Comparison of ENCODE assay signal across 8 mouse cellular contexts in genomic region chr16:17132906-17133200, GRCm38 (mm10). TPM values are rescaled to one million over a fixed set of nuclear protein-coding genes. Genes with fewer than 3 reads are reported as not detected.
DNase-seq lines count a peak whose midpoint lies in the region; ATAC-seq and TF ChIP-seq lines count a peak whose summit lies in the region.

No protein-coding gene starts in this region.

- H3K4me2 ChIP-seq in forebrain, embryonic 13.5 days = peak overlapping the region; percentile 96
- H3K4me2 ChIP-seq in liver, embryonic 15.5 days = peak overlapping the region; percentile 99

- TF ChIP-seq CTCF in cerebellum, adult 2 months (IDR thresholded peaks at IDR 0.05; ENCODE audit: borderline replicate concordance, insufficient read depth, low read depth, low read length) = no peak

- TF ChIP-seq POLR2A in cerebellum, adult 2 months (IDR thresholded peaks at IDR 0.05; ENCODE audit: borderline replicate concordance, insufficient read depth, low read length) = no peak

- no peak for DNase-seq in heart, embryonic 10.5 days (ENCODE audit: low spot score)
- no peak for DNase-seq in heart, adult 9 months (ENCODE audit: low spot score in 2 of 2)
- DNase-seq in CD4-positive helper T cell, adult 2 months (ENCODE audit: low read depth, low spot score) = peak; percentile 20
- DNase-seq in cerebellum, adult 2 months = no peak
- no peak for DNase-seq in adrenal gland, postnatal 36 days
- no peak for DNase-seq in frontal cortex, postnatal 36 days (ENCODE audit: low spot score in 2 of 2)

- WGBS in heart, embryonic 10.5 days = 51% methylated on average over 7 of the region's 7 CpGs
- WGBS in forebrain, embryonic 13.5 days = 25% methylated on average over 7 of the region's 7 CpGs
- WGBS in liver, embryonic 15.5 days (ENCODE audit: insufficient replicate concordance) = 56% methylated on average over 7 of the region's 7 CpGs
- 17% methylated on average over 7 of the region's 7 CpGs for WGBS in cerebellum, adult 2 months

- H3K27me3 ChIP-seq in heart, embryonic 10.5 days (ENCODE audit: insufficient read depth, poor library complexity, severe bottlenecking) = no peaks in the 10 kb centered on the region
- H3K27me3 ChIP-seq in forebrain, embryonic 13.5 days = no peaks in the 10 kb centered on the region
- H3K27me3 ChIP-seq in liver, embryonic 15.5 days = peaks cover 4% of the 10 kb centered on the region; the same call in 1 of the 2 replicates
- no peaks in the 10 kb centered on the region for H3K27me3 ChIP-seq in cerebellum, adult 2 months (ENCODE audit: control insufficient read depth, insufficient read depth, low read length)

- peak overlapping the region; percentile 79 for H3K4me3 ChIP-seq in heart, embryonic 10.5 days
- H3K4me3 ChIP-seq in forebrain, embryonic 13.5 days = peak overlapping the region; percentile 70
- peak overlapping the region; percentile 89 for H3K4me3 ChIP-seq in liver, embryonic 15.5 days (replicated peaks)
- no peak overlapping the region for H3K4me3 ChIP-seq in cerebellum, adult 2 months (replicated peaks; ENCODE audit: insufficient read depth, low read depth, low read length)

- H3K9ac ChIP-seq in forebrain, embryonic 13.5 days = peak overlapping the region; percentile 75
- peak overlapping the region; percentile 88 for H3K9ac ChIP-seq in liver, embryonic 15.5 days

- H3K9me3 ChIP-seq in heart, embryonic 10.5 days = no peaks in the 10 kb centered on the region
- H3K9me3 ChIP-seq in forebrain, embryonic 13.5 days (replicated peaks) = no peaks in the 10 kb centered on the region
- H3K9me3 ChIP-seq in liver, embryonic 15.5 days (replicated peaks) = no peaks in the 10 kb centered on the region

- H3K27ac ChIP-seq in heart, embryonic 10.5 days = peak overlapping the region; percentile 90
- H3K27ac ChIP-seq in forebrain, embryonic 13.5 days = no peak overlapping the region
- peak overlapping the region; percentile 63; the same call in 1 of the 2 replicates for H3K27ac ChIP-seq in liver, embryonic 15.5 days (replicated peaks)
- H3K27ac ChIP-seq in cerebellum, adult 2 months (ENCODE audit: insufficient read depth, low read length) = no peak overlapping the region

- no peaks in the 10 kb centered on the region; the same call in 1 of the 2 replicates for H3K36me3 ChIP-seq in heart, embryonic 10.5 days
- H3K36me3 ChIP-seq in forebrain, embryonic 13.5 days (ENCODE audit: poor library complexity, severe bottlenecking) = no peaks in the 10 kb centered on the region
- H3K36me3 ChIP-seq in liver, embryonic 15.5 days (replicated peaks) = no peaks in the 10 kb centered on the region

- H3K4me1 ChIP-seq in heart, embryonic 10.5 days = peaks cover 18% of the 10 kb centered on the region
- peaks cover 20% of the 10 kb centered on the region for H3K4me1 ChIP-seq in forebrain, embryonic 13.5 days
- H3K4me1 ChIP-seq in liver, embryonic 15.5 days (replicated peaks) = peaks cover 22% of the 10 kb centered on the region
- H3K4me1 ChIP-seq in cerebellum, adult 2 months (ENCODE audit: control insufficient read depth, insufficient read depth, low read length) = no peaks in the 10 kb centered on the region

- no peak for ATAC-seq in forebrain, embryonic 13.5 days
- no peak for ATAC-seq in liver, embryonic 15.5 days (ENCODE audit: insufficient read depth)

RNA-seq across cellular contexts. Expression of gene Sdf2l1, which starts 0.7 kb away (rescaled TPM):
- 115 and 145 TPM in 2 replicates for polyA plus RNA-seq in heart, embryonic 10.5 days (2016; fragmentation: Nextera tagmentation; extraction: Ambion mirVana)
- 54.6 and 57.5 TPM in 2 replicates for polyA plus RNA-seq in forebrain, embryonic 13.5 days (2015; fragmentation: Nextera tagmentation; extraction: Ambion mirVana)
- 54.4 TPM in 2 replicates for polyA plus RNA-seq in liver, embryonic 15.5 days (2015; fragmentation: Nextera tagmentation; extraction: Ambion mirVana)
- 20.4 and 21.5 TPM in 2 replicates for polyA plus RNA-seq in cerebellum, adult 2 months (2012; rRNA removed)
- total RNA-seq in adrenal gland, postnatal 36 days (2021) = 10 to 100 TPM; 28.2 to 29.8 TPM

RNA-seq across cellular contexts. Expression of gene 2610318N02Rik, which starts 7.9 kb away (rescaled TPM):
- 56.0 and 84.9 TPM in 2 replicates for polyA plus RNA-seq in heart, embryonic 10.5 days (2016; fragmentation: Nextera tagmentation; extraction: Ambion mirVana)
- 64.8 and 67.9 TPM in 2 replicates for polyA plus RNA-seq in forebrain, embryonic 13.5 days (2015; fragmentation: Nextera tagmentation; extraction: Ambion mirVana)
- polyA plus RNA-seq in liver, embryonic 15.5 days (2015; fragmentation: Nextera tagmentation; extraction: Ambion mirVana) = 16.2 and 17.5 TPM in 2 replicates
- 0.81 and 1.2 TPM in 2 replicates for polyA plus RNA-seq in cerebellum, adult 2 months (2012; rRNA removed)
- total RNA-seq in adrenal gland, postnatal 36 days (2021) = 1 to 10 TPM in 1 of 2 experiments, under 1 TPM in 1; 0.66 to 1.7 TPM

RNA-seq across cellular contexts. Expression of gene Ydjc, which starts 11.6 kb away (rescaled TPM):
- 5.6 and 9.8 TPM in 2 replicates for polyA plus RNA-seq in heart, embryonic 10.5 days (2016; fragmentation: Nextera tagmentation; extraction: Ambion mirVana)
- polyA plus RNA-seq in forebrain, embryonic 13.5 days (2015; fragmentation: Nextera tagmentation; extraction: Ambion mirVana) = 11.1 and 12.8 TPM in 2 replicates
- polyA plus RNA-seq in liver, embryonic 15.5 days (2015; fragmentation: Nextera tagmentation; extraction: Ambion mirVana) = 6.9 TPM in 2 replicates
- 13.8 and 15.3 TPM in 2 replicates for polyA plus RNA-seq in cerebellum, adult 2 months (2012; rRNA removed)
- 1 to 10 TPM; 3.7 to 6.9 TPM for total RNA-seq in adrenal gland, postnatal 36 days (2021)

RNA-seq across cellular contexts. Expression of gene Ccdc116, which starts 14.2 kb away (rescaled TPM):
- 0.36 and 0.55 TPM in 2 replicates for polyA plus RNA-seq in heart, embryonic 10.5 days (2016; fragmentation: Nextera tagmentation; extraction: Ambion mirVana)
- polyA plus RNA-seq in forebrain, embryonic 13.5 days (2015; fragmentation: Nextera tagmentation; extraction: Ambion mirVana) = 0.53 and 0.93 TPM in 2 replicates
- 0.26 and 0.47 TPM in 2 replicates for polyA plus RNA-seq in liver, embryonic 15.5 days (2015; fragmentation: Nextera tagmentation; extraction: Ambion mirVana)
- polyA plus RNA-seq in cerebellum, adult 2 months (2012; rRNA removed) = 1.5 TPM in 2 replicates
- total RNA-seq in adrenal gland, postnatal 36 days (2021) = under 1 TPM; 0.33 to 0.43 TPM

RNA-seq across cellular contexts. Expression of gene Ppil2, which starts 21.8 kb away (rescaled TPM):
- 114 and 125 TPM in 2 replicates for polyA plus RNA-seq in heart, embryonic 10.5 days (2016; fragmentation: Nextera tagmentation; extraction: Ambion mirVana)
- 153 and 165 TPM in 2 replicates for polyA plus RNA-seq in forebrain, embryonic 13.5 days (2015; fragmentation: Nextera tagmentation; extraction: Ambion mirVana)
- polyA plus RNA-seq in liver, embryonic 15.5 days (2015; fragmentation: Nextera tagmentation; extraction: Ambion mirVana) = 57.2 and 57.7 TPM in 2 replicates
- 108 and 111 TPM in 2 replicates for polyA plus RNA-seq in cerebellum, adult 2 months (2012; rRNA removed)
- total RNA-seq in adrenal gland, postnatal 36 days (2021) = 10 to 100 TPM; 83.4 to 97.0 TPM

Comparison
In these comparisons a context has a peak if more than half of its experiments do, and no peak if none do; other contexts are left out.
1. H3K27ac ChIP-seq: peak in heart, embryonic 10.5 days (single experiment) and liver, embryonic 15.5 days (single experiment); none in forebrain, embryonic 13.5 days (single experiment) and cerebellum, adult 2 months (single experiment).